Mouse (Mus musculus) urinary bladder, adult 2 months (tissue): ENCODE data around the gene 2010111I01Rik. TPM values are rescaled to one million over a fixed set of nuclear protein-coding genes. Genes with fewer than 3 reads are reported as not detected.
A peak's percentile ranks its signal among the peaks of the same experiment; 100 is the strongest.
"Not testable (repeated sequence)": the region's sequence is repeated elsewhere in the genome, so short reads cannot be mapped to it uniquely, and the experiment has no call there.

Source experiments
- DNase-seq: peaks from one replicate; pipeline ENCODE4 v3.0.0; 2022; ENCODE audit warnings: low spot score
- polyA plus RNA-seq: library from polyadenylated mRNA; depleted of rRNA; stranded (reverse); fragments of >200 nt; gene quantifications from 2 replicates; pipeline ENCODE4 v1.2.3, GENCODE M21; 2012

The 2010111I01Rik gene
- polyA plus RNA-seq, 1 experiment: 374 TPM

DNA sequence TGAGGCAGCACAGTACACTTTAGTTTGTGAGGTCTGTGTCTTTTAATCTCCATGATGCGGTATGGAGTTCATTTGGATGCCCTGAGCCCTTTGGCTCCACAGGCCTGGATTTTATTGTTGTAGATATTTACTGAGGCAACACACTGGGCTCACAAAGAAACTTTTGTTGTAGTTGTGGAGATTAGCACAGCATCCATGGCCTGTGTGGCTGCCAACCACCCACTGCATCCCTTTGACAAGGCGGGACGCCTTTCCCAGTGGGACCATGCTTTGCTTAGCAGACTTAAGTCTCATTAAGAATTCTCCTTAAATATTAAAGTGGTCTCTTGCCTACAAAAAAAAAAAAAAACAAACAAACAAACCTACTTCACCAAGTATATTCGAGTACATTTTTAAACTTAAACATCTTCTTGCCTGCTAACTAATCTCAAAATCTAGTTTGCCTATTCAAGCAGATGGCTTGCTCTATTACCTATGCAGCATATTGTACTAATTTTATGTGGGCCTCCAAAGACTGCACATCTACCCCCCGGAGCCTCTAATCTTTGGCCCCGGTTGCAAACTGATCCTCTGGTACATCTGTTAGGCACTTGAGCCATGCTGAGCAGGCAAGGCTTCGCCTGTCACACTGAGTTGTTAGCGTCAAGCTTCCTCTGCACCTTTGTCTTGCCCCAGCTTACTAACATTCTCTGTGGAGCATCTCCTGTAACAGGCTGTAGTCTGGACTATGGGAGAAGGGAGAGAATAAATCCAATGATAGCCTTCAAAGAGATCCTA lies 239.0 kb downstream of the 2010111I01Rik start:
- DNase-seq: no peak

DNA sequence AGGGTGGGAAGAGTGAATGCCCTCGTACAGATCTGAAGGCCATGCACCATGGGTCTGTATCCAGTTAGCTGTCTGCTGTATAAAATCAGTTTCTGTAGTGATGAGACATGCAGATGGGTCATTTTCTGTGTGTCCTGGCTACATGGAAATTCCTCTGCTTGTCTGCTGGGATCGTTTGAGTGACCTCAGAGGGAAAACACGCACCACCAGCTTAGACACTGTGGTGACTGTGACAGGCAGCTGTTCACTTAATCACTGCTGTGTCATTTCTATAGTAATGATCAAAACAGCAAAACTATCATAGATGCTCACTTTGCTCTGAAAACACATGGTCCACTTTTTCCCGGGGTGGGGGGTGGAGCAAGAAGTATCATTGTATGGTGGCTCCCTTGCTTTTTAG lies 241.1 kb downstream of the 2010111I01Rik start:
- DNase-seq: no peak

DNA sequence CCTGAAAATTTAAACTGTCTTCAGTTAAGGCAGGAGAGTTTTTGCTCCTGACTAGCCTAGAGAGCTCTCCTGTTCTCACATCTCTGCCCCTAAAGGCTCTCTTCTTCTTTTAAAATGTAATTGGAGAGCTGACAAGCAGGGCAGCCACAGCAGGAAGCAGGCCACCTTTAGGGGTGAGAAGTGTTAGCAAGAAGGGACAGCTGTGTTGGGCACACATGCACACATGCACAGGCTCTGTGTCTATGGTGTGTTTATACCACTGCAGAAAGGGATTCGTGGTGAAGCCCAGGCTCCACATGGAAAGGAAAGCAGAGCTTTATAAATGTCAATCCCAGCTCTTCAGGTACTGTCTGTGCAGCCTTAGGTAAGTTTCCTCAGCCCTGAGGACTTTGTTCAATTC lies 241.7 kb downstream of the 2010111I01Rik start:
- no peak for DNase-seq

DNA sequence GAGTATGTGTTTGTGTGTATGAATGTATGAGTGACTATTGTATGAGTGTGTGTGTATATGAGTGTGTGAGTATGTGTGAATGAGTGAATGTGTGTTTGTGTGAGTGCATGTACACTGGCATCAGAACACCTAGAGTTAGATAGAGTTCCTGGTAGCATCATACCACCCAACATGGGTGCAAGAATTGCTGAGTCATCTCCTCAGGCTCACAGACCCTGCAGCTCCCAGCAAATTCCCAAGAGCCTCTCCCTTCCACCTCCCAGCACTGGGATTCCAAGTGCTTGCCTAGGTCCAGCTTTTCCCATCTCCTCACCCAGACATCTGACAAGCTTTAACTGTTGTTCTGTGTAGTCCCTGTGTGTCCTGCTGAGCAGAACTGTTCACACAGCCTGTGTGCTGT lies 251.8 kb downstream of the 2010111I01Rik start:
- no peak for DNase-seq

DNA sequence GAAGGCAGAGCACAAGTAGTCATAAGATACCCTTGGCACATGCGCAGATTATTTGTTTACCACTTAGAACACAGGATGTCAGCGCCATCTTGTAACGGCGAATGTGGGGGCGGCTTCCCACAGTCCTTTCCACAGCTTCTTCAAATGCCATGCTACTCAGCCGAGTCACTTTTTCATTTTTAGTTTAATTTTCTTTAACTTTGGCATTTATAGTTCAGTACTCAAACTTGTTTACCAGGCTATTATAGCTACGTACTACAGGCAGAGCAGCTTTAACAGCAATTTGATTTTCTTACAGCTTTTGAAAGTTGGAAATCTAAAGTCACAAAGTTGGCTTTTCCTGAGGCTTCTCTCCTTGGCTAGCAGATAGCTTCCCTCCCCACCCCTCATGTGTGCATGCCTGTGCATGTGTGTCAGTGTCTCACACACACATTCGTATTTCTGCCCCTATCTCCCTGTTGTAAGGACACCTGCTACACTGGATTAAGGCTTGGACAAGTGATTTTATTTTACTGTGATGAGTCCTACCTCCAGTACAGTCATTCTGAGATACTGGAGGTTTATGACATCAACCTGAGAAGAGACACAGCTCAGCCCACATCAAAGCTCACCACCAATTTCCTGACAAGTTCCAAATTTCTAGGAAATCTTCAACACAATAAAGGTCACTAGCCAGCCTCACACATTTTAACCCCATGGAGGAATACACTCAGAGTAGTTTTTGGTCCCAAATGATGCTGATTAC lies 258.5 kb downstream of the 2010111I01Rik start:
- DNase-seq: no peak

DNA sequence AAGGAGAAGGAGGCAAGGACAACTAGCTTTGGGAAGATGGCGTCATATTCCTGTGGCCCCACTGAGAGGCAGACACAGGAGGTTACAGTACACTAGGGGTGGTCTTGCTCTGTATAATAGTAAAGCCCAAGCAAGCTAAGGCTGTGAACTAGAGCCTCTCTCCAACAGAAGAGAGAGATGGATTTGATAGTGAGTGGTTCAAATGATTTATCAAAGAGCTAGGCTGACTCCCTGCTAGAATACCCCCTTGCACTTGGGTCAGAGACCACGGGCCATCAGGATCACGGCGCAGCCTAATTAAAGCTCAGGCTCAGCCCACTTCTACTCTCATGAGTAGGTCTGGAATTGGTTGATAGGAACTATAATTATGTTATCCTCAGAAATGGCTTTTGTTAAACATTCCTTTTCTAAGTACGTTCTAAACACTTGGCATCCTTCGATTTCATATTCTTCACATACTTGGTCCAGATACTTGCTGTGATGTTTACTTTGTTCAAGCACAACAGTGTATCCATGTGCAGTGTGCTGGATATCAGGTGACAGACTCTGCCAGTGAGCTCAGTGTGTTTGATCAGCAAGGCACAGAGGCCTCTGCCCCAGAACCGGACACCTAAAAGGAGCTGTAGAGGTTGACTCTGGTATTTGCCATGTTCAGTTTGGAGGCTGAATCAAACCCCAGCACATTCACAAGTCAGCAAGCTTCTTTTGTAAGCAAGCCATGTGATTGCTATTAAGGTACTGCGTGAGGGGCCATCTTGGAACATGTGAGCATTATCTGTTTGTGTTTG lies 261.3 kb downstream of the 2010111I01Rik start:
- no peak for DNase-seq

DNA sequence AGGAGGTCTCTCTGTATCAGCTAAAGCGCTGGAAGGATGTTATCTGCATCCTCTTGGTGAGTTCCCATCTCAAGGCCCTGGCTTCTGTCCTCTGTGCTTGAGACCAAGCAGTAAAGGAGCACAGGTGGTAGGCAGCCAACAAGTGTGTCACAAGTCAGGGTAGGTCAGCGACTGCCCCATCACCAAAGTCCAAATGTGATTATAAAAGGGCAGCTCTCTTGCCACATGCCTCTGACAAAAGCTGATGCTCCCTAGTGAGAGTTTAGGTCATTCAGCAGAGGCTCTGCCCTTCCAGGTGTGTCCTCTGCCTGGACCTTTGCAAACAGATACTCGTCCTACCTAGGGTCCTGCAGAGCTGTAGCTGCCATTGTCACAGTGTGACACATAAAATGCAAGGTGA lies 263.1 kb downstream of the 2010111I01Rik start:
- no peak for DNase-seq

DNA sequence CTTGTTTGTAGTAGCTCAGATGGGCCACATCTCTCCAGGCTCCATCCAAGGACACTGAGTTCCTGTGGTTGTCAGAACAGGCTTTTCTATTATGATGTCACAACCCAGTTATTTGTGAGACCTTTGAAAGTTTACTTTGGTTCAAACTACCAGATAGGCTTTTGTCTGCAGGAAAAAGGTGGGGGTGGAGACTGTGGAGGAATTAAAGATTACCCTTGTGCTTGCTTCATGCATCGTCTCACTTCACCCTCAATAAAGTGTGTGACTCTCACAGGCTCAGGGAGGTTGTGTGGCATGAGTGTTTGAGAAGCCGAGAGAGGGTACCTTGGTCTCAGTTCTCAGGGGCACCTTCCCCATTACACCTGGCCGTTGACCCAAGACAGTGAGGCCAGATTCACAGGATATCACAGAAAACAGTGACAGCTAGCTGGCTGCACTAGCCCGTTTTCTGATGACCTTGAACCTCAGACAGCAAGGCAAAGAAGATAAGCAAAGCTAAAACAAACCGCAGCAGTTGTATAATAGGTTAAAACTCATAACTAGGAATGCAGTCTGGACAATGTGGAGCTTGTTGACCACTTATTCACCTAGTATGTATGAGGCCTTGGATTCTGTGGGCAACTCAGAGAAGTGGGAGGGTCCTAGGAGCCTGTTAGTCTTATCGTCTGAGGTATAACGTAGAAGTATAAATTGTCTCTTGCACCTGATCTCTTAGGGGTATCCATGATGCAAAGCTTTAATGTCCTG lies 266.4 kb downstream of the 2010111I01Rik start:
- no peak for DNase-seq

DNA sequence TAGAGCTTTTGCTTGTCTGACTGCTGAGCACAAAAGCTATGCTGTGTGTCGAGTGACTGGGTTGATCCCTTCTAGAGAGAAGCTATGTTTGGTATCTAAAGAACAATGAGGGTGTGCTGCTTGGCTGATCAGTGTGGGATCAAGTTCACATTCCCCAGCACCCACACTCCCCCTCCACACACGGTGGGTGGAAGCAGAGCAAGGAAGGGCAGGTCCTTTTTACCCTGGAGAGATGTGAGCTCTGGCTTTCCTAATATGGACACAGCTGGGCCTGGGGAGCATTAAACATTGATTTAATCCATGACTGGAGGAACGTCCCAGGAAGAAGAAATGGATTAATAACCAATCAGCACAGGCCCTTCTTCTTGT lies 267.0 kb downstream of the 2010111I01Rik start:
- no peak for DNase-seq

DNA sequence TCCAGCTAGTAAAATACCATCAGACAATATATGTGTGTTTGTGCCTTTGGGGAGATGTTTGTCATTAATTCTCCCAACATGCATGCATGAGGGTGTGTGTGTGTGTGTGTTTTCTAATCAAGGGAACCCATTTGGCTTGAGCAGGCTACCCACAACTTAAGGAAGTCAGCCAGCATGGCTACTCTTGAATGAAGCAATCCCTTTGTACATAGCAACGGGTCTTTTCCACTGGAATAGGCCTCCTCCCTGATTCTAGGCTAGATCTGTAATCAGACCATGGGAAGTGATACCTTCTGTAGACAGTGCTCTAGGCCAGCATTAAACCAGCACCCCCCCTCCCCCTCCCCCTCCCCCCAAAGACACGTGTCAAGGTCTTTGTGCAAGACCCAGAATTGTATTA lies 267.9 kb downstream of the 2010111I01Rik start:
- DNase-seq: no peak

DNA sequence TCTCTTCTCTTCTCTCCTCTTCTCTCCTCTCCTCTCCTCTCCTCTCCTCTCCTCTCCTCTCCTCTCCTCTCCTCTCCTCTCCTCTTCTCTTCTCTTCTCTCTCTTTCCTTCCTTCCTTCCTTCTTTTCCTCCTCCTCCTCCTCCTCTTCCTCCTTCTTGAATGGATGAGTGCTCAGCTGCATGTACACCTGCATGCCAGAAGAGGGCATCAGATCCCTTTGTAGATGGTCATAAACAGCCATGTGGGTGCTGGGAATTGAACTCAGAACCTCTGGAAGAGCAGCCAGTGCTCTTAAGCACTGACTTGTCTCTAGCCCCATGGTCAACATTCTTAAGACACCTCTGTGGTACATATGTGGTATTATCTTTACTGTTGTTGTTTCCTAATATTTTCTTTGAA lies 269.8 kb downstream of the 2010111I01Rik start:
- not testable (repeated sequence) for DNase-seq

DNA sequence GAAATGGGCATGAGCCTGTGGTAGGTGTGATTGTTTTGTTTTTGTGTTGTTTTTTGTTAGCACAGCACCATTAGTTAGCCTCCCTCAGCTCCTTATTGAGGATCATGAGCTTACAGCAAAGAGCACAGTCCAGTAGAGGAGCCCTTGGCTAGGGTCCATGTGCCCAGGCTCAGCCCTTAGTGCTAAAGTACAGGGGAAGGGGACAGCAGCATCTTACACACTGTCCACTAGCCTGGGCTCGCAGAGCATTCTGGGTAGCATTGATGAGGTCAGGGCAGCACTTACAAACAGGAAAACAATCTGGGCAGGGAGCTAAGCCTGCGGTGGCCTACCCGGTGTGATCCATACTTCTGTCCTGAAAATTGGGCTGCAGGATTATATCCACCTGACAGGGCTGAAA lies 270.9 kb downstream of the 2010111I01Rik start:
- DNase-seq: no peak

DNA sequence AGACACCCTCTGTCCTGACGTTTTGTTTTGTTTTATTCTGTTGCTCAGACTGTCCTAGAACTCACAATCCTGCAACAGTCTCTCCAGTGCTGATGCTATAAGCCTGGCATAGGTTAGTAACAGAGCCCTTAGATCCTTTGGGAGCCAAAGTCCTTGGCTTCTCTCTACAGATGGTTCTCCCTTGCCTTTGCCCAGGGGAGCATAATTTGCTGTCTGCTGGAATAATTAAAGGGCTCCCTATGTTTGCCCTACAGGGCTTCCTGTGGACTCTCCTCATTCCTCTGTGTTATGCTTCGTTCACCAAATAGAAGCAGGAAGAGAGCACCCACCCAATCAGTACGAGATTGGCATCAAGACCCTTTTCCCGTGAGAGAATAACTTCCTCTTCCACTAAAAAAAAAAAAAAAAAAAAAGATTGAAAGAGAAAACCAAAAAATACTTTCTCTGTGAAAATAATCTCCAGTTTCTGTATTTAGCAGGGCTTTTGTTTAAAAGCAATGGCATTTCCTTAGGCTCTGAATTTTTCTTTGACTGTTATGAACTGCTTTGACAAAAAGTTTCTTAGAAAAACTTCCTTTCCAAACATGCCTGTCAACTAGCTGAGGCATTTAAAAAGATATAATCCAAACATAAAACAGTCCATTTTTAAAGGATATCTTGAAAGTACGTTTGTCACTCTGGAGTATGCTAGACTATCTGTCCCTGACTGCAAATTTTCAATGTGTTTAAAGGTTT lies 271.6 kb downstream of the 2010111I01Rik start:
- no peak for DNase-seq

DNA sequence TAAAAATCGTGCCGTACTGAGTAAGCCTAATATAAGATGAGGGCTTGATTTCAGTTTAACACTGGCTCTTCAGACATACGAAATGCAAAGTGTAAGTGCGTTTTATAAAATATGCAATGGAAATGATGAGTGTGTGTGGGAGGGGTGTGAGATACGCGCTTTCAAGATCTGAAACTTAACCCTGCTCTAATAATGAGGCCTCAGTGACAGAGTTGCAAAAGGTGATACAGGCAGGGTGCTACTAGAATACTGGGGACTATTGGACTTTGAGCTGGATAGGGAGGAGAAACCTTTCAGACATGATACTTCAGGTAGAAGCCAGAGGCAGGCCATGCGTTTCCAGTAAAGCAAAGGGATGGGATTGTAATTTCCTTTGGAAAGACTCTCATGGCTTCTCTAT lies 273.4 kb downstream of the 2010111I01Rik start:
- DNase-seq: no peak

DNA sequence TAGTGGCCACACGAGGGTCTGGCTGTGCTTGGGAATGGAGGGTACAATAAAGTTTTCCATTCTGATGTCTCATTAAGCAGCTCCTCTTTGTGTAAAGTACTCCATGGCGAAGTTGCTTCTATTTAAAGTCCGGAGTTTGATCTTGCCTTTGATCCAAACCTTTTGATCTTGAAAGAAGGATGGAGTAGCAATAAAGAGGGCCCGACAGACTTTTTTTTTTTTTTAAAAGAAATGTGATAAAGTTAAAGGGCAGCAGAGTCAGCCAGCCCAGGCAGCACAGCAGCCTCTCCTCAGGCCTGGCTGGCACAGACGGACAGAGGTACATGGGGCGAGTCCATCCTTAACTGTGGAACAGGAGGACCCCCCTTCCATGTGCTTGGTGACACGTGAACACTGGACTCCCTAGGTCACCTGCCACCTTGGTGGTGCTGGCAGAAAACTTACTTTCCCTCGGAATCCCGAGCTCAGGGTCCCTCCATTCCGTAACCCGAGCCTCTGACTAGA lies 274.7 kb downstream of the 2010111I01Rik start:
- no peak for DNase-seq

DNA sequence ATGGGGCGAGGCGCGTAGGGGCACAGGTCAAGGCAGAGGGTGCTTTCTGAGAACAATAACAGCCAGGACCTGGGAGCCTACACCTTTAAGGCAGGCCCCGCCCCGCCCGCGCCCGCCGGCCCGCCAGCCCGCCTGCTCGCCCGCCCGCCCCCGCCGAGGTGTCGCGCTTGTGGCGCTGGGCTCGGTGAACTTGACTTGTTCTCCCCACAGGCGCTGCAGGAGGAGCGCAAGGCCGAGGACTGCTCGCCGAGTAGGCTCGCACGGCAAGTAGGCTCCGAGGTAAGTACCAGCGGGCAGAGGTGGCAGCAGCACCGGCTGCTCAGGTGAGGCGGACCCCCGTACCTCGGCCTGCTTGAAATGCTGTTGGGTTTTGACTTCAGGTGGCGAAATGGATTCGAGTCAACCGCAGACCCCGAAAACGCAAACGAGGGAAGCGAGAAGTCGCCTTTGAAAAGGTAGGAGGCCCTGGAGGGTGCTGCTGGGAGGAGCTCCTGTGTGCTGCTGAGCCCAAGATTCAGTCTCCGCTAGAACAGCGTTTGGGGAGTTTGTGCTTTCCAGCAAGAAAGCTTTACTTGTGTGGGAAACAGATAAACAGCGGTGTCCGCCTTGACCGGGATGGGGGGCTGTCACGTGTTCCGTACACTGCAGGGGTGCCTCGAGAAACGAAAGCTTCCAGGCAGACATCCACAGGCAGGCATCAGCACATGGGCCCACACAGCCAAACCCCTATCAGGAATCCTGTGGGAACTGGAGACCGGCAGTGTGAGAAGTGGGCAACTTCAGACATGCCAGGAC lies 275.4 kb downstream of the 2010111I01Rik start:
- peak; percentile 87 for DNase-seq

DNA sequence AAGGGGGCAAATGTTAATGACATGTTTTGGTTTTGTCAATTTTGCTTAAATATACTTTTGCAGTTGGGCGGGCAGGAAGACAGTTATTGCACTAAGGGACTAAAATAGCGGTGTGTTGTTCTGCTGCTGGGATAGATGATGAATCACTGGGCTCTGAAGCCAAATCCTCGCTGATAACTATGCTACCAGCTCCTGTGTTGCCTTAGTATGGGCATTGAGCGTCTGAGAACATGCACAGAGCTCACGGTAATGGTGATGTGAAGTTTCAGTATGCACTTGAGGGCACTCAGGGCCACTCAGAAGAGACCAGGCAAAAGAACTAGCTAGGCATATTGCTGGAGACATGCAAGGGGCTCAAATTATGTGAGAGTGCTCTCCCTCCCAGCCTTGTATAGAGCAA lies 276.1 kb downstream of the 2010111I01Rik start:
- DNase-seq: no peak

DNA sequence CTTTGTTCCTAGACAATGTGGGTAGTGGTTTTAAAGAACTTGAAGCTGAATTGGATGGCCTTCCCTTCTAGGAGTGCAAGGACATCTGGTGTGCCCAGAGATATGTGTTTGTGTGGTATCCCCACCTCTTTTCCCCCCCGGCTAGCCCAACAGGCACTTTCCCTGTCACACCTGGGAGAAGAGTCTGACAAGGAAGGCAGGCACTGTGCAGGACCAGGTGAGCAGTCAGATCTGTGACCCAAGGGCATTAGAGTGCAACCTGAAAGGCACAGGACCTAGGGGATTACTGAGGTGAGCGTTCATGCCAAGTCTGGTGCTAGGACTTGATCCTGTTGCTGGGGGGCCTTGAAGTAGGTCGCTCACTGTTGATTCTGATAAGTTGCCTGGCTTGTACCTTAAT lies 277.0 kb downstream of the 2010111I01Rik start:
- no peak for DNase-seq

DNA sequence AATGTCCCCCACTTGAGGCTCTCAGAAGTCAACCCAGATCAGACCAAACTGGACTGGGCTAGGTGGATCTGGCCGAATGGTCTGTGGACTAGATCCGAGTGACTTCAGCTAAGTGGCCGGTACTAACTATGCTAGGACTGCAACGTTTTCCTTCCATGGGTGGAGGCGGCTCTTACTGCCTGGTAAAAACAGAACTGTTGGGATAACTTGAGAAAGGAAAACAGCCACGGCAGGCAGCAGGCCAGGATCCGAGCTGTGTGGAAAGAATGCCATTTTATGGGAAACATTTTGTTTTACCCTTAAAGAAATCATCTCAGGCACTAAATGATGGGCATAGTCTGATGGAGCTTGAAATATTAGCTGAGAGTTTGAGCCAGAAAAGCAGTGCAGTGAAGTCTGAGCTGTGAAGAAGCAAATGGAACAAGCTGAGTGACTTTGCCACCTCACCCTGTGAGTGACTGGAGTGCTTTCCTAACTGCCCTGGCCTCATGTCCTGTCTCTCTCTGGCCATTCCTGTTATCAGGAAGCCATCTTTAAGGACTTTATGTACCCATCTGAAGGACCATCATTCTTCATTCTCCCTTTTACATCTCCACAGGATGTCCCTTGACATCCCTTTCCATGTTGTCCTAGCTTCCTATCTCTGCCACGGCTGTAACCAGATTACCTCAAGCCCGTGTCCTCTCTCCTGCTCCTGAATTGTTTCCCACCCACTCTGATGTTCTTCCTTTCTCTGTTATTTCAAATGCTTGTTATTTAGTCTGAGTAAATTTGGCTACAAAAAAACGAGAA lies 277.9 kb downstream of the 2010111I01Rik start:
- no peak for DNase-seq
